Mouse (Mus musculus): ENCODE measurements at regions not wholly inside any gene's neighbourhood (a gene's known extent, or its start where the extent isn't known, plus 50 kb on each side); places are given as distances from the start of the nearest gene placed in this dataset.

- DNase-seq (ENCODE audit: low spot score) (no peak), ATAC-seq (ENCODE audit: low FRiP score) (peak; percentile 49; the same call in 1 of the 2 replicates)
- H3K4me1 ChIP-seq (replicated peaks; ENCODE audit: control insufficient read depth, insufficient read depth, low read length) = peaks cover 13% of the 10 kb centered on the region
- no peaks in the 10 kb centered on the region for H3K9me3 ChIP-seq (ENCODE audit: control insufficient read depth, low read length)
- H3K36me3 ChIP-seq (replicated peaks; ENCODE audit: control insufficient read depth, insufficient read depth) = no peaks in the 10 kb centered on the region
- H3K4me2 ChIP-seq (replicated peaks) = no peak overlapping the region
- H3K4me3 ChIP-seq (replicated peaks; ENCODE audit: low read length) = no peak overlapping the region
- no peaks in the 10 kb centered on the region for H3K27me3 ChIP-seq (ENCODE audit: control insufficient read depth, insufficient read depth, low read length)
- no peak overlapping the region for H3K9ac ChIP-seq
- 36% methylated on average over 14 of the region's 14 CpGs for WGBS
- H3K27ac ChIP-seq = no peak overlapping the region
These were observed 172.2 kb downstream of the Ly86 start for GRCm38 (mm10) chr13:37517055-37517807.

GRCm38 (mm10) chr13:37519948-37520347 is 174.9 kb downstream of the Ly86 start:
- H3K4me2 ChIP-seq (replicated peaks) = no peak overlapping the region
- H3K36me3 ChIP-seq (replicated peaks; ENCODE audit: control insufficient read depth, insufficient read depth) = no peaks in the 10 kb centered on the region
- 78% methylated on average over 3 of the region's 3 CpGs for WGBS
- H3K27me3 ChIP-seq (ENCODE audit: control insufficient read depth, insufficient read depth, low read length) = no peaks in the 10 kb centered on the region
- no peaks in the 10 kb centered on the region for H3K9me3 ChIP-seq (ENCODE audit: control insufficient read depth, low read length)
- no peak for ATAC-seq (ENCODE audit: low FRiP score)
- no peak overlapping the region for H3K9ac ChIP-seq
- DNase-seq (ENCODE audit: low spot score) = no peak
- no peak overlapping the region for H3K27ac ChIP-seq
- H3K4me3 ChIP-seq (replicated peaks; ENCODE audit: low read length) = no peak overlapping the region
- H3K4me1 ChIP-seq (replicated peaks; ENCODE audit: control insufficient read depth, insufficient read depth, low read length) = 0 out of 2 replicates have a peak, but pooled peaks cover under 1% of the 10 kb centered on the region

DNA sequence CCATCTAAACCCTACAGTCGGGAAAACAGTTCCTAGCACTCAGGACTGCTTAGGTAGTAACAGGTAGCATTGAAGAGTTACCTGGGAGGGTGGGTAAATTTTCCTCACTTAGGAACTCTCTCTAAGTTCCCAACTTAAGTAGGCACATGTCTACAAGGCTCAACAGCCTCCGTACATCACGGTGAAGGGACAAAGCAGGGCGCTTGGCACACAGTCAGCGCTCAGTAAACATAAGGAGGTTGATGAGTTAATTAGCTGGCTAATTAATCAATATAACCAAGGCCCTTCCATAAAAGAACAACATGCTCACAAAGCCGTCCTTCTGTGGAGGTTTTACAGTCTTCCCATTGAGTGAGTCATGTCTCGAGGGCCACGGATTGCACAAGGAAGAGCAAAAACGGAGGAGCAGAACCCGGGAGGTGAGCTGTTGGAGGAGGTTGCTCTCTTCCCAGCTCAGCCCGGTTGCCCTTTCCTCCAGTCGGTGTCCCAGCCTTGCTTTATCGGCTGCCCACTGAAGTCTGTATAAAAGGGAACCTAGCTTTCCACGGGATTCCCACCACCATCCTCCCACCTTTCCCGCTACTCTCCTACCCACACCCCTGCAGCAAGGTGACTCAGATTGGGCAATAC is 180.2 kb downstream of the Ly86 start:
- Histone ChIP-seq H3K4me3 (replicated peaks; ENCODE audit: low read length) (no peak overlapping the region), H3K4me1 (replicated peaks; ENCODE audit: control insufficient read depth, insufficient read depth, low read length) (no peaks in the 10 kb centered on the region), H3K27ac (no peak overlapping the region), H3K27me3 (ENCODE audit: control insufficient read depth, insufficient read depth, low read length) (no peaks in the 10 kb centered on the region), H3K36me3 (replicated peaks; ENCODE audit: control insufficient read depth, insufficient read depth) (no peaks in the 10 kb centered on the region), H3K4me2 (replicated peaks) (no peak overlapping the region), H3K9me3 (ENCODE audit: control insufficient read depth, low read length) (no peaks in the 10 kb centered on the region), H3K9ac (no peak overlapping the region)
- no peak for ATAC-seq (ENCODE audit: low FRiP score)
- DNase-seq (ENCODE audit: low spot score) = no peak
- 78% methylated on average over 15 of the region's 15 CpGs for WGBS

GRCm38 (mm10) chr13:37526102-37526501 is 181.1 kb downstream of the Ly86 start:
- 89% methylated on average over 8 of the region's 8 CpGs for WGBS
- no peak overlapping the region for H3K4me2 ChIP-seq (replicated peaks)
- H3K9me3 ChIP-seq (ENCODE audit: control insufficient read depth, low read length) = no peaks in the 10 kb centered on the region

GRCm38 (mm10) chr13:37528380-37528779 is 183.4 kb downstream of the Ly86 start:
- WGBS = 66% methylated on average over 9 of the region's 9 CpGs
- H3K9me3 ChIP-seq (ENCODE audit: control insufficient read depth, low read length) = no peaks in the 10 kb centered on the region
- H3K36me3 ChIP-seq (replicated peaks; ENCODE audit: control insufficient read depth, insufficient read depth) = no peaks in the 10 kb centered on the region
- ATAC-seq (ENCODE audit: low FRiP score) (no peak), DNase-seq (ENCODE audit: low spot score) (no peak)
- no peaks in the 10 kb centered on the region for H3K4me1 ChIP-seq (replicated peaks; ENCODE audit: control insufficient read depth, insufficient read depth, low read length)
- H3K27me3 ChIP-seq (ENCODE audit: control insufficient read depth, insufficient read depth, low read length) = no peaks in the 10 kb centered on the region
- H3K9ac ChIP-seq = no peak overlapping the region
- no peak overlapping the region for H3K4me2 ChIP-seq (replicated peaks)
- H3K27ac ChIP-seq = no peak overlapping the region
- H3K4me3 ChIP-seq (replicated peaks; ENCODE audit: low read length) = no peak overlapping the region

More at GRCm38 (mm10) chr13:37526102-37526501, 181.1 kb downstream of the Ly86 start:
- Histone ChIP-seq H3K27me3 (ENCODE audit: control insufficient read depth, insufficient read depth, low read length) (no peaks in the 10 kb centered on the region), H3K27ac (no peak overlapping the region), H3K9ac (no peak overlapping the region), H3K4me1 (replicated peaks; ENCODE audit: control insufficient read depth, insufficient read depth, low read length) (no peaks in the 10 kb centered on the region), H3K36me3 (replicated peaks; ENCODE audit: control insufficient read depth, insufficient read depth) (no peaks in the 10 kb centered on the region), H3K4me3 (replicated peaks; ENCODE audit: low read length) (no peak overlapping the region)
- DNase-seq (ENCODE audit: low spot score) (no peak), ATAC-seq (ENCODE audit: low FRiP score) (no peak)

DNA sequence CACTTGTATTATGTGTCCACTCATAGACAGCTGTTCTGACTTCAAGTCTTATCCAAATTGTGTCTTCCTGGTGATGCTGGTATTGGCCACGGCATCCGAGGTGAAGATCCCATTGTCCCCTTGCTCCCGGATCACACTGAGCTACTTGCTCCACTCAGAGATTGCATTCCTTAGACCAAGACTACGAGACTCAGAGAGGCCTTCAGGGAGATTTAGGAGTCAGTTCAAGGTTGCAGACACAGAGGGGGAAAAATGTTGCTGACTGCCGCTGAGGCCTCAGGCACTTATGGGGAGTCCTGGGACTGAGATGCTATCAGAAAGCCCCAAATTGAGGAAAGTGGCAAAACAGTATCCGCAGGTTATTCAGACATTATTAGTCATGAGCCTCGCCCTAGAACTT is 183.9 kb downstream of the Ly86 start:
- DNase-seq (ENCODE audit: low spot score) (no peak), ATAC-seq (ENCODE audit: low FRiP score) (no peak)
- Histone ChIP-seq H3K27ac (no peak overlapping the region), H3K27me3 (ENCODE audit: control insufficient read depth, insufficient read depth, low read length) (no peaks in the 10 kb centered on the region), H3K9me3 (ENCODE audit: control insufficient read depth, low read length) (no peaks in the 10 kb centered on the region), H3K4me2 (replicated peaks) (no peak overlapping the region), H3K4me3 (replicated peaks; ENCODE audit: low read length) (no peak overlapping the region), H3K9ac (no peak overlapping the region), H3K4me1 (replicated peaks; ENCODE audit: control insufficient read depth, insufficient read depth, low read length) (no peaks in the 10 kb centered on the region), H3K36me3 (replicated peaks; ENCODE audit: control insufficient read depth, insufficient read depth) (no peaks in the 10 kb centered on the region)
- WGBS = 81% methylated on average over 7 of the region's 7 CpGs

DNA sequence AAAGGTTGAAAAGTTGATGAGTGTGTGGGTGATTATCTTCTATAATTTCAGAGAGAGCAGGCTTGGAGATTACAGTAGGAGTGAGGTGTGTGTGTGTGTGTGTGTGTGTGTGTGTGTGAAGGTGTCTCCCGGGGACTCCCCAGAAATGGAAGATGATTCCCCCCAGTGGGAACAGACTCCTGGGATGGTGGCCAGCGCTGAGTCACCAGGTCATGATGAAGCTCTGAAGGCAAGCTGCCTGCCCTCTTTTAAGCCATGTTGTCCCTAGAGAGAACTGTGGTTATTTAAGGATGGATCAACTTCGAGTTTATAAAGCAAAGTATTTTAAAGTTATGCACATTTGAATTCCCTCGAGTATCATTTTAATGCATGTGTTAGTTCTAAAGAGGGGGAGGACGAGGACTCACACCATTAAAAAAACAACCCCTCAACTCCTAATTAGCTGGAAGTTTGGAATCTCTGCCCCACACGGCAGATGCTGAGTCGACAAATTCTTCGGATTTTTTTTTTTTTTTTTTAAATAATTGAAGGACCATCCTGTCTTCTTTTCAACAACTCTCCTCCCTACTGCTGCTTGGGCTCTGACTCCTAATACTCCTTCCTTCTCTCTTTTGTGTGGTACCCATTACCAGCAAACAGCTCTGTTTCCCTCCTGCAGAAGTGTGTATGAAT is 186.6 kb downstream of the Ly86 start:
- no peaks in the 10 kb centered on the region for H3K9me3 ChIP-seq (ENCODE audit: control insufficient read depth, low read length)
- ATAC-seq (ENCODE audit: low FRiP score) (no peak), DNase-seq (ENCODE audit: low spot score) (no peak)
- WGBS = 74% methylated on average over 8 of the region's 8 CpGs
- H3K4me1 ChIP-seq (replicated peaks; ENCODE audit: control insufficient read depth, insufficient read depth, low read length) = no peaks in the 10 kb centered on the region
- no peaks in the 10 kb centered on the region for H3K27me3 ChIP-seq (ENCODE audit: control insufficient read depth, insufficient read depth, low read length)
- no peaks in the 10 kb centered on the region for H3K36me3 ChIP-seq (replicated peaks; ENCODE audit: control insufficient read depth, insufficient read depth)
- no peak overlapping the region for H3K4me3 ChIP-seq (replicated peaks; ENCODE audit: low read length)
- H3K27ac ChIP-seq = no peak overlapping the region
- H3K4me2 ChIP-seq (replicated peaks) = no peak overlapping the region
- no peak overlapping the region for H3K9ac ChIP-seq

DNA sequence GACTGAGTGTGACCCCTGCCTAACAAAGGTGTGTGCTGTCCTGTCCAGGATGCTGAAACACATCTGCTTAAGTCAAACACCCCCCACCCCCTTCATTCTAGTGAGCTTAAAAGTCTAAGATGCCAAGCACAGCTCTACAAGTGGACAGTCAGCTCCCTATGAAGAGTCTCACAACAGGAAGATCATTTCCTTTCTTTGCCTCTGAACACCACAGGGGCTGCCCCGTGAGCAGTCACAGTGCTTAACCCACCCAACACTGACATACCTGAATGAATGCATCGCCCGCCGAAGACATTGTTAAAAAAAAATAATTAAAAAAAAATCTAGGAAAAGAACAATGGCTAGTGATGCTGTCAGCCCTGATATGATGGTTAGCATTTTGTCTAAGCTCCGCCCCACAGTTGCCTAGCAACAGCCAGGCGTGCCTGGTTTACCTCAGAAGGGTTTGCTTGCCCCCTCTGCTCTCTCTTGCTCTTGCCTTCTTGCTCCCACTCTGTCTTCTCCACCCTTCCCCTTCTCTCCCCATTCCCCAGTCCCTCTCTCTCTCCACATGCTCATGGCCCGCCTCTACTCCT is 187.7 kb downstream of the Ly86 start:
- Histone ChIP-seq H3K27ac (no peak overlapping the region), H3K9ac (no peak overlapping the region), H3K9me3 (ENCODE audit: control insufficient read depth, low read length) (no peaks in the 10 kb centered on the region), H3K4me3 (replicated peaks; ENCODE audit: low read length) (no peak overlapping the region), H3K36me3 (replicated peaks; ENCODE audit: control insufficient read depth, insufficient read depth) (no peaks in the 10 kb centered on the region), H3K4me2 (replicated peaks) (no peak overlapping the region), H3K27me3 (ENCODE audit: control insufficient read depth, insufficient read depth, low read length) (no peaks in the 10 kb centered on the region), H3K4me1 (replicated peaks; ENCODE audit: control insufficient read depth, insufficient read depth, low read length) (no peaks in the 10 kb centered on the region)
- 63% methylated on average over 7 of the region's 7 CpGs for WGBS
- ATAC-seq (ENCODE audit: low FRiP score) = no peak
- DNase-seq (ENCODE audit: low spot score) = no peak

GRCm38 (mm10) chr13:37533851-37534250 is 188.8 kb downstream of the Ly86 start:
- Histone ChIP-seq H3K4me3 (replicated peaks; ENCODE audit: low read length) (no peak overlapping the region), H3K27ac (no peak overlapping the region), H3K27me3 (ENCODE audit: control insufficient read depth, insufficient read depth, low read length) (no peaks in the 10 kb centered on the region), H3K9ac (no peak overlapping the region), H3K36me3 (replicated peaks; ENCODE audit: control insufficient read depth, insufficient read depth) (no peaks in the 10 kb centered on the region), H3K4me1 (replicated peaks; ENCODE audit: control insufficient read depth, insufficient read depth, low read length) (no peaks in the 10 kb centered on the region), H3K4me2 (replicated peaks) (no peak overlapping the region), H3K9me3 (ENCODE audit: control insufficient read depth, low read length) (no peaks in the 10 kb centered on the region)
- DNase-seq (ENCODE audit: low spot score) = no peak
- WGBS = 81% methylated on average over 4 of the region's 4 CpGs
- ATAC-seq (ENCODE audit: low FRiP score) = no peak

All from hindbrain, embryonic 14.5 days (tissue).